Mouse (Mus musculus): ENCODE results near the gene AC161166.1.

DNA sequence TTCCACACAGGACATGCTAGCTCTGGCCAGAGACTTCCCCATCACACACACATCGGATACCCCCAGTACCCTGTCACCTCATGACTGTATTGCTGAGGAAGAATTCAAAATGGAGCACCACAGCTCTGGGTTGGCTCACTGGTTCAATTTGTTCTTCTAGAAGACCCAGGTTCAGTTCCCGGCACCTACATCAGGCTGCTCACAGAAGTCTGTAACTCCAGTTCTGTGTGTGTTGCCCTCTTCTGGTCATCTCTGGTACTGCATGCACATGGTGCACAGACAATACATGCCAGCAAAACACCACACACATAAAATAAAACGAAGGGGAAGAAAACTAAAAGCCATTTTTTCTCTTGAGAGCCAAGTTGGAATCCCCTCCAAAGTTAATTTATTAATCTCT, 43.1 kb downstream of the AC161166.1 start:
- TF ChIP-seq MYC (IDR thresholded peaks at IDR 0.05; ENCODE audit: low read depth, low read length) (no peak), POLR2A (IDR thresholded peaks at IDR 0.05; ENCODE audit: control insufficient read depth in 1 of 2, insufficient read depth in 1 of 2, low read depth in 1 of 2, low read length in 2 of 2, poor library complexity in 1 of 2) (no peak), POLR2AphosphoS2 (IDR thresholded peaks at IDR 0.05; ENCODE audit: low read length) (no peak), USF2 (IDR thresholded peaks at IDR 0.05; ENCODE audit: borderline replicate concordance in 1 of 2, insufficient read depth in 1 of 2, low read depth in 1 of 2, low read length in 2 of 2) (no peak), HCFC1 (IDR thresholded peaks at IDR 0.05; ENCODE audit: low read depth, low read length) (no peak), MAZ (IDR thresholded peaks at IDR 0.05; ENCODE audit: low read depth, low read length) (no peak), SMC3 (IDR thresholded peaks at IDR 0.05; ENCODE audit: low read depth, low read length) (peak; percentile 25; the same call in 1 of the 2 replicates), CTCF (IDR thresholded peaks at IDR 0.05 in 2 of 3, conservative IDR thresholded peaks at IDR 0.05 in 1 of 3; ENCODE audit: control insufficient read depth in 1 of 3, insufficient read depth in 1 of 3, low read depth in 2 of 3, low read length in 3 of 3, poor library complexity in 1 of 3, severe bottlenecking in 1 of 3) (peak; percentile 58 to 86 (median 64)), MYB (IDR thresholded peaks at IDR 0.05; ENCODE audit: low read depth, low read length) (no peak), ZNF384 (IDR thresholded peaks at IDR 0.05; ENCODE audit: low read depth, low read length) (no peak)
